Mouse (Mus musculus) WW6 (cell line): ENCODE measurements around the gene Ptk6.
"Not testable (repeated sequence)": the region's sequence is repeated elsewhere in the genome, so short reads cannot be mapped to it uniquely, and the experiment has no call there.

ENCODE experiments used
- DNase-seq: peaks from one replicate; pipeline ENCODE4 v3.0.0-alpha.2; 2013; ENCODE audit warnings: low read depth, low spot score

Gene Ptk6

DNA sequence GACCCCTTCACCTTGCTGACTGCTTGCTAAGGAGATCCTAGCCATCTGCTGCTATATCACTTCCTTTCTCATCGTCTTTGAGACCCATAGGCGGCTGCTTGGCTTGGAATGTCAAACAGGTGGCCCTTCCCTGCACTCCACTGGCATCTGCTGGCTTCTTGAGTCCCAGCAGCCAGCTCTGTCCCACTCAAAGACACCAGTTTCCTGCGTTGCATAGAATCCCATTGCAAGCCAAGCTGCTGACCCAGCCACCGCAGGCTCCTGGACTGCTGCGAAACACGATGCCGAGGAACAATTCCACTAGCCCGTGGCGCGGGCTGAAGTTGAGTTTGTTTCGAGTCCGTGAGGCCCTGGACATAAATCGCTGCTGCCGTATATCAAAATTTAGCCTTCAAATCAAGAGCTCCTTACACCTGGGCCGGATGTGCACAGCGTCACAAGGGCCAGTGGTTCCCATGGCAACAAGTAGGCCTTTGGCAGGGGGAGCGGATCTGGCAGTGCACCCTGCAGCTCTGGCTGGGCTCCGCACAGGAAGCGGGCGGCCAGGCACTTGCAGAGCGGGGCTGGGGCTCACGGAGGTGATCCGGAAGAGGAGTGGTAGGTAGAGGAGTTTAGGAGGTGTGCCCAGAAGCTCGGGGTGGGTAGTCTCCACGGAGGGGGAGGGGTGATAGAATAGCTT is 17.1 kb upstream of the Ptk6 start, which contains the start of gene Fndc11:
Fndc11 (plus strand) TSS at position 476 of the 679 bp plus-strand sequence.
- DNase-seq, result no peak

DNA sequence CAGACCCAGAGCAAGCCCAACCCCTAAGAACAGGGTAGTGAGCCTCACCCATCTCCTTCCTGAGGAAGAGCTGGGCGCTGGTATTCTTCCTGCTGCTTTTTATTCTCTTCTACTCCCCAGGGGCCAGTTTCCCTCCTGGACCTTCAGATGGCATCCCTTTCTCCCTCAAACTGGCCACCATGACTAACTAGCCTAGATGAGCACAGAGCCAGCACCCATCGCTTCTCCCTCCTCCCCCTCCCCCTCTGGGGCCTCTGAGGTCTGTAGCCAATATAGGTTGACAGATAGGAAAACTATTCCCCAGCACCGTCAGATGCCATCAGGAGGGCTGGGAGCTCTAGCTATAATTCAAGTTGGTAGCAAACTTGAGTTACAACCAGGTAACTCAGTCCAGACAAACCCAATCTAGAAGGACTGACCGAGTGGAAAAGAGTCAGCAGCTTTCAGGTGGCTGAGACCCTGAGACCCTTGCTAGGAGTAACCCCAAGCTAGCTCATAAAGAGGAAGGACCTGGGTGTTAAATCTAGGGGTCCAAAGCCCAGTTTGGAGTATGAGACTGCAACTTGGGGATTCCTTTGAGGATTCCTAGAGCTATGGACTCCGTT is 16.4 kb upstream of the Ptk6 start:
- DNase-seq, result no peak

DNA sequence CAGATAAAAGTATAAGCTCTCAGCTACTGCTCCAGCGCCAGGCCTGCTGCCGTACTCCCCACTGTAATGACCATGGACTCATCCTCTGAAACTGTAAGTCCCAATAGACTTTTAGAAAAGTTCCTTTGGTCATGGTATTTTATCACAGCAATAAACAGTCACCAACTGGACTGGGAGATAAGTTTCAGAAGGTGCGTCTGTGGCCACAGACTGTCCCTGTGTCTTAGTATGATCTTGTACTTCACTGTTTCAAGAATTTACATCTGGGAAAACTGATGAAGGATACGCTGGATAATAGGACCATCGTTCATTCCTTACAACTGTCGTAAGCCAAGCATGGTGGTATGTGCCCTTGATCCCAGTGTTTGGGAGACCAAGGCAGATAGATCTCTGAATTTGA is 13.4 kb upstream of the Ptk6 start:
- no peak for DNase-seq

DNA sequence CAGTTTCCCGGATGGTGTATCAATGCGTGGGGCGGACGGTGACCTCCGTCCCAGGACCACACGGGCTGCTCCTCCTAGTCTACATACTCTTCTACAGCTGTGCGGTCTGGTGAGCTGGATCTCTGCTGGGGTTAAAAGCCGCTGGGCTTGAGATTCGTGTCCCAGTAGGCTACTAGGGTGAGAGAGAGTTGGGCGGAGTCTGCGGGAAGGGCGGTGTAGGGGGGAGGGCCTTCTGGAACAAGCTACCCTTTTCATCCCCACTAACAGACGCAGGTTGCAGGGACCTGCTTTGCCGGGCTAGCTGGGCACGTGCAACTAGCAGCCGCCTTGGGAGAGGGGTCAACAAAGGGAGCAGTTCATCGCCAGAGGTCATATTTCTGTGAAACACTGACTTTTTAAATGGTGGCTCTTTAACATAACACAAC is 10.4 kb upstream of the Ptk6 start, which contains the start of gene Srms:
Srms (minus strand) TSS at position 165 of the 425 bp plus-strand sequence.
- no peak for DNase-seq

DNA sequence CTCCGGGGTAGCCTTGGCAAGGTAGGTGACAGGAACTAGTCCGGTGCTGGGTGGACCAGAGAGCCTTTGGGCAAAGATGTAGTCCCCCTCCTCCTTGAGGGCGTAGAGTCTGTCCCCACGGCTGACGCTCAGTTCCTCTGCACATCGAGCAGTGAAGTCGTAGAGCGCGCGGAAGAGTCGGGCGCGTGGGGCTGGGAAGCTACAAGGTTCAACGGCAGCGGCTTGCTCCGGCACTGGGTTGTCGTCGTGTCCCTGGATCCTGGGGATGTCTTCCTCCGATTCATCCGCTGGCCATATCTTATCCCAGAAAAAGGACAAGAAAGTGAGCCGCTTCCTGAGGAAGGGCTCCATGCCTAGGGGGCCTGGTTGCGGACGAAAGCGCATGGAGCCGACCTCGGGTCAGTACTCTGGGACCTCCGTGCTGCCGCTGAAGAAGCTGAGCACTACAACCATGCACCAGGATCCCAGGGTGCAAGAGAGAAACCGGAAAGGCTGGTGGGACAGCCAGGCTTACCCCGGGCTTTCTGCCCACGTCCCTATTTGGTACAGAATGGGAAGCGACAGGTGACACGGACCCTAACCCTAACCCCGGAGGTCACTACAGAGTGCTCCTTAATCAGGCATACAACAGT is 9.9 kb upstream of the Ptk6 start:
- DNase-seq, result no peak

DNA sequence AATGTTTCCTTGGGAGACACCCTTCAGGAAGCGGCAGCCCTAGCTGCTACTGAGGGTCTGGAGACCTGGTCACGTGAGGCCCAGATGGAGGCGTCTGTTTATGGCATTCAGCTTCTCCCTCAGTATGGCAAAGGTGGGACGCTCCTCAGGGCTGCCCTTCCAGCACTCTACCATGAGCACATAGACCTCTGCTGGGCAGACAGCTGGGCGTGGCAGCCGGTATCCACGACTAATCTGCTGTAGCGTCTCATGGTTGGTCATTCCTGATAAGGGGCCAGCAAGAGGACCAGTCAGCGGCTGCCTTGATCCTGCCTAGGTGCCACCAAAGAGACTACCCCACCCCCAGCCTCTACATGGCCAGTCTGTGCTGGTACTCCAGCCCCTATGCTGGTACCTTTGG is 3.5 kb upstream of the Ptk6 start:
- DNase-seq, result no peak

DNA sequence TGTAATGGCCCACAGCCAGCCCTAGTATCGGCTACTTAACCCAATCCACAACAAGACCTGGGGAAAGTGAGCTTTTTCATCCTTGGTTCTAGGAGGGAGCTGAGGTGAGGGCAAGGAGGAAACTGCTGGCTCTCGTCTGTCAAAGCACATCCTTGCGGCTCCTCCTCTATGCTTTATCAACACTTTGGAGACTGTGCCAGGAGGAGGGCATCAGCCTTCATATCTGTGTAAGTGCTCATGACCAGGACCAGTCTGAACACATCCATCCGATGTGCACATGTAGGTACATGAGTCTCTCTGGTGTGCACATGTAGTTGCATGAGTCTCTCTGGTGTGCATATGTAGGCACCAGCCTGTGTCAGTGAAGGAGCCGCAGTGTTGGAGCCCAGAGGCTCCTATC is 3.1 kb upstream of the Ptk6 start:
- no peak for DNase-seq

DNA sequence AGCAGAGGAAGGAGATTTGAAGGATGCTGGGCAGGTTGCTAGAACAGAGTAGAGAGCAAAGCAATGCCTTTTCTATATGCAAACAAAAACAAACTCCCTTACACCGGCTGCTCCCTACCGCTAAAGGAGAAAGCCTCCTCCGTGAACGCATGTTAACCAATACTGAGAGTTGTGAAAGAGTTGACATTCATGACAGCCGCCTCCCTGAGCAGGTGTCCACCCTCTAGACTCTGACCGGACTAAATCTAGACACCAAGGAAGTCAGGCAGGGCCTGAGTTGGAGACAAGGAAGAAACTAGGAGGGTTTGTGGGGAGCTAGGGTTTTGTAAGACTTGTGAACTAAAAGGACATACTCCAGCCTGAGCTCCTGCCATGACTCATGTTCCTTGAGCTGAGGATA is 297 bp upstream of the Ptk6 start:
- no peak for DNase-seq

DNA sequence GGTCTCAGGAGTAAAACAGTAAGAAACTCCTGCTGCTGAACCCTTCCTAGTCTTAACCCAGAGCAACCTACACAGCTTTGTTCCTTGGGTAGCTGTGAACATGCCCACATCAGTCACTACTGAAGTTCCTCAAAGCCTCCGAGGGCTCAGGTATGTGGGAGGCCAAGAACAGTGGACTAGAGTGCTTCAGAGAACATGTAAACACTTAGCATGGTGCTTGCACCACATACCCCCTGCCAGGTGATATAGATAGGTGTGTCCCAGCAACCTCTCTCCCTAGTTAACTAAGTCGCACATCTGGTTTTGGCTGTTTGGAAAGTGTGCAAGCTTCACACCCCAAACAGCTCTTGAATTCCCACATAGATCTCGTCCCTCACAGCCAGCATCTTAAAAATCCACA is 983 bp downstream of the Ptk6 start:
- no peak for DNase-seq

DNA sequence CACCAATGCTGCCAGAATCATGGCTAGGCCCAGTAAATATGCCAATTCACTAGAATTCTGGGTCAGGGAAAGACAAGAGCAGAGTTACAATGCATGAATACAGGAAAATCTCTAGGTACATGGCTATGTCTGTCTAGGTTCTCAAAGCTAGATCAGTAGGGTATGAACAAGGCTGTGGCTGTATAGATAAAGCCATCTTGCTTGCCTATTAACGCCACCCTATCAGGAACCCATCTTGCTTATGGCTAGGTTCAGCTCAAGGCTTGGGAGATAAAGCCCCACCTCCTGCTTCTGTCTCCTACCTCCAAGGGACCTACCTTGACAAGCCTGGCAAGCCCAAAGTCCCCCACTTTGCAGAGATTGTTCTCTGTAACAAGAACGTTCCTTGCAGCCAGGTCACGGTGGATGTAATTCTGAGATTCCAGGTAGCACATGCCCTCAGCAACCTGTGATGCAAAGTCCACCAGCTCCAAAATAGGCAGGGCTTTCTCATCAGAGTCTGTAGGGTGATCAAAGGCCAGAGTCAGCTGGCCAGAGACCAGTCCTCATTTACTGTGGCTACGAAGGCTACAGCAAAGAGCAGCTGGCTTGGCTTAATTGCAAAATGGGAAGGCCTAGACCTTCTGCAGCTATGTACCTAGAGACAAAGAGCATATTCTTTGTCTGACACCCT is 5.8 kb downstream of the Ptk6 start:
- DNase-seq, result no peak

DNA sequence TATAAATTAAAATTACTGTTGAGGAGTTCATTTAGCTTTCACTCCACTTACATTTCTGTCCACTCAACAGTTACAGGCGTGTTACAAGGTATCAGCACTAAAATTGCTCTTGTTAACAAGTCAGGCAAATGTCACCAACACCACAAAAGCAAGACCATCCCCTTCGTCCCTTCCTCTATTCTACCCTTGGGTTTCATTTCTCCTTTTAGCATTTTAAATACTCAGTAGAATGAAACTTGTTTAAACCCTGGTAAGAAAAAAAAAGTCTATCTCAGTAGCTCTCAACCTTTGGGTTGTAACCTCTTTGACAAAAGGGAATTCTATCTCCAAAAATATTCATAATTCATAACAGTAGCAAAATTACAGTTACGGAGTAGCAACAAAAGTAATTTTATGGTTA is 9.5 kb downstream of the Ptk6 start:
- no peak for DNase-seq

DNA sequence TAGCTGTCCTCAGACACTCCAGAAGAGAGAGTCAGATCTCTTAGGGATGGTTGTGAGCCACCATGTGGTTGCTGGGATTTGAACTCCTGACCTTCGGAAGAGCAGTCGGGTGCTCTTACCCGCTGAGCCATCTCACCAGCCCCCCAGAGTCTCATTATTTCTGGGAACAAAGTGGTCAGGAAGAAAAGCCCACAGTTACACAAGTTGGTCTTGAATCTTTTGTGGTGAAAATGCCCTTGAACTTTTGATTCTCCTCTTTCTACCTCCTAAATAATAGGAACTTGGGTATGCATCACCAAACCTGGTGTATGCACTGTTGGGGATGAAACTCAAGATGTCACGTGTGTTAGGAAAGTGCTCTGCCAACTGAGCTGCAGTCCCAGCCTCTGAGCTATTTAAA is 10.7 kb downstream of the Ptk6 start:
- no peak for DNase-seq

DNA sequence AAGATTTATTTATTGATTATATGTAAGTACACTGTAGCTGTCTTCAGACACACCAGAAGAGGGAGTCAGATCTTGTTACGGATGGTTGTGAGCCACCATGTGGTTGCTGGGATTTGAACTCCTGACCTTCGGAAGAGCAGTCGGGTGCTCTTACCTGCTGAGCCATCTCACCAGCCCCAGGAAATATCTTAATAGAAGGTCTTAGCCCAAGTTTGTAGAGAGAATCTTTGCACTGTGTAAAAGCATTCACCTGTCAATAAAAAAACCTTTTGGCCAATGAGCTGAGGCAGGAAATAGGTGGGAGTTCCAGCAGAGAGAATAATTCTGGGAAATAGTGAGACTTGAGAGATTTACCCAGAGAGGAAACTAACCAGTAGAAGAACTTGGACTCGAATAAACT is 11.2 kb downstream of the Ptk6 start:
- DNase-seq, result not testable (repeated sequence)

DNA sequence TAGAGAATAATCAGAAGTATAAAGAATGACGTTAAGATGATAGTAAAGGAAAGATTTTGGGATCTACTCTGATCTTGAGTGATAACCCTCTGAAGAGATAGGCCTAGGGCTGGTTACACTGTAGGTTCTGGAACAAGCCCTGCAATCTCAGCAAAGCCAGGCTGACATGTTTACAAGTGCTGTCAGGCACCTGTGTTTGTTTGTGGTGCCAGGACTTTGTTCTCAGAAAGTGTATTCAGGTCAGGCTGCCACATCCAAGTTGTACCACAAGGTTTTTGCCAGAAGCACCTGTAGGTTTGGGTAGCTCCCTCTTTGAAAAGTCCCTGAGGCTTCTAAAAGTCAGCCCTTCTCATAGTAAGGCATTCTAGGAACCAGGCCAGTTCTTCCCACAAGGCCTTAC is 13.3 kb downstream of the Ptk6 start:
- no peak for DNase-seq

DNA sequence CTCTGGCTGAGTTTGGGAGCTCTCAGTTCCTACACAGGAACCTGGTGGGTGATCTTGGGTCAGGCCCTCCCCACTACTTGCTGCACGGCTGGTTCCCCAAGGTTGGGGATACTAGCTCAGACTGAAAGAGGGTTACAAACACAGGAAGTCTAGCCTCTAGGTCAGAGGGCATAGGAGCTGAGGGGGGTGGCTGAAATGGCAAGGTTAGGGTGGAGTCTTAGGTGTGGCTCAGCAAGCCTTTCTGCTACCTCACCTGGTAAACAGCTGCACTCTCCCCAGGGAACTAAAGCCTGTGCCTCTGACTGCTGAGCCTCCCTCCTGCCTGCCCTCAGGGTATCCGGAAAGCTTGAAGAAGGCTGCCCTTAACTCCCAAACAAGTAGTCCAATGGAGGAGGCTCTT is 13.9 kb downstream of the Ptk6 start:
- peak; percentile 47 for DNase-seq

DNA sequence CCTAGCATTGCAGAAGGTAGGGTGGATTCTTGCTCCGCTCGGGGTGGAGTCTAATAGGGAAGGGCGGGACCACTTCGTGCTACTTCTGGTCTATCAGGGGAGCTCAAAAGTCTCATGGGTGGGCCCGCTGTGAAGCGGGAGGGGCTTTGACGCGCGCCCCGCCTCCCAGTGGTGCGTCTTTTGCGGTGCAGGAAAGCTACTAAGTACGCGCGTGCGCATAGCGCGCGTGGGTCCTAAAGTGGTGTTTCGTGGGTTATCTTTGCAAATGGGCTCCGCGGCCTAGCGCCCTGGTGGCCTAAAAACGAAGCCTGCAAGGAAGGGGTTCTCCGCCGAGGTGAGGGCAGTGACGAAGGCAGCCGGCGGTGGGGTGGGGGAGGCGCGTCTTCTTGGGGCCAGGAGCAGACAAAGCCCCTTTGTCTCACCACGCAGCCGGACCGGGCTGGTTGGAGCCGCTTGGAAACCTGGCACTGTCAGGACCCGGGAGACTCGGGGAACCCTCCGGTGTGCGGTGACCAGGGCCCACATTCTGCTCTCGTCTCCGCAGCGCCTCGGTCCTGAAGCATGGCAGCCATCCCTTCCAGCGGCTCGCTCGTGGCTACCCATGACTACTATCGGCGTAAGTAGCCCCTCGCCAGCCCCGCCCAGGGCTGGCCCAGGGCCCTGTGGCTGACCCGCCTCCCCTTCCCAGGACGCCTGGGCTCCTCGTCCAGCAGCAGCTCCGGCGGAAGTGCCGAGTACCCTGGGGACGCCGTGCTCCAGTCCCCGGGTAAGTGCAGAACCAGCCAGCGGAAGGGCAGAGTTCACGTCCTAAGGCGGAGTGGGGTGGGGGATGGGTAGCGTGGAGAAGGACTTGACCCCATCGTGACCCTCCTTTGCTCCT is 15.2 kb downstream of the Ptk6 start, which contains the start of gene Ppdpf:
Ppdpf (plus strand) TSS at position 127 of the 880 bp plus-strand sequence.
- peak; percentile 74 for DNase-seq

DNA sequence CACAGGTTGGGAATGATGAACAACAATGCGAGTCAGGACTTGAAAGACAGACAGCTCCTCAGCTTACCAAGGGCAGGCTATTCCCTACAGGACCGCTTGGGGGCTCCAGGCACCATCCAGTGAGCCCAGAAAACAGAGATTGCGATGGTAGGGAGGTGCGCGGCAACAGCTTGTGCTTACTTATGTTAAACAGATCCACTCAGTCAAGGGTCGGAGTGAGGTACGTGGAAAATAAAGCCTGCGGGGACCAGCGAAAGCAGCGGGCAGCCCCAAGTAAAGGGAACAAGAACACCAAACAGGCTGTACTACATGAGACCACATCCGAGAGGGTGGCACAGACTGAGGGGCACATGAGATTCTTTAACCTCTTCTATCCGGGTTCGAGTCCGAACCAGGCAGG is 16.0 kb downstream of the Ptk6 start:
- DNase-seq, result peak; percentile 69

DNA sequence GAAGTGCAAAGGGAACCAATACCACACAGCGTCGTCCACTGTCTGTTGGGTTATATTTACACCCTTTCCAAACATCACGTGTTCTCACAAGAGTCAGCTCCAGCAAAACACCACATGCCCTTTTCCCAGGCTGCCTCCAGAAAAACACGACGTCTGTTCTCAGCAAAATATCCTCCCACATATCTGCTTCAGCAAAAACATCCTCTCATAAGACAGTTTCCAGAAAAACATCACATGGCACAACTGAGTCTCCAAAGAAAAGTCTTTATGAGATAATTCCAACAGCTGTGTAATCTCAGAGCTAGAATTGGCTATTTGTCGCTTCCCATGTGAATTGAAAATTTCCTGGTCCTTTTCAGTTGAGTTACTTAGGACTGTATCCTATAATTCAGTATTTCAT is 21.7 kb downstream of the Ptk6 start:
- no peak for DNase-seq

DNA sequence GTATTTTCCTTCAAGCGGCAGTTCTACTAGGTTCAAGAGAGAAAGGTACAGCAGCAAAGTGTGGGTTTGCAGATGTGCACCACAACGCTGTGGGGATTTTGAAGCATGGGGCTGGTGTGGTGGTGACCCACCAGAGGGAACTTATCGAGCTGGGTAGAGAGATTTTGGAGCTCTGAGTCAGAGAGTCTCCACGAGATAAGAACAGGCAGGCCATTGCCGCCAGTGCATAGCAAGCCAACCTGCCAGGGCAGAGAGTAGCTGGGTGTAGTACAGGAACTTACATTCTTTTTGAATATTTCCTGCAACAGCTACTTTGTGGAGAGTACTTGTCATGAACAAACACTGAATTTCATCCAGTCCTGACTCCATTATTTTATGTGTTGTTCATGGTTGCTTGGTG is 24.1 kb downstream of the Ptk6 start:
- DNase-seq, result no peak

DNA sequence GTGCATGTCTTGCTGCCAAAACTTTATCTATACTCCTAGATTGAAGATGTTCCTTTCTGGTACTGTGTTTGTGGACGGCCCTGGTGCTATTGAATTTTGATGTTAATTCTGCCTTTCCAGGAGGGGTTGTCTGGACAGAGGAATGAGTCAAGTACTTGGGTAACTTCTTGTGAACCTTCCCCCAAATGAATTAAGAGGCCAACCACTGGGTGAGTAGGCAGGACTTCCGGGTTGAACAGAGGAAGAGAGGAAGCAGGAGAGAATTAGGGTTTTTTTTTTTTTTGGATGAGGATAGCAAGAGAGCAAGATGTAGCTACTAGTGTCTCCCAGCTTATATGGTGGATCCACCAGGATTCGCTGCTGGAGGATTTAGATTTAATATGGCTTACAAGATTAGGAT is 24.6 kb downstream of the Ptk6 start:
- DNase-seq, result no peak

DNA sequence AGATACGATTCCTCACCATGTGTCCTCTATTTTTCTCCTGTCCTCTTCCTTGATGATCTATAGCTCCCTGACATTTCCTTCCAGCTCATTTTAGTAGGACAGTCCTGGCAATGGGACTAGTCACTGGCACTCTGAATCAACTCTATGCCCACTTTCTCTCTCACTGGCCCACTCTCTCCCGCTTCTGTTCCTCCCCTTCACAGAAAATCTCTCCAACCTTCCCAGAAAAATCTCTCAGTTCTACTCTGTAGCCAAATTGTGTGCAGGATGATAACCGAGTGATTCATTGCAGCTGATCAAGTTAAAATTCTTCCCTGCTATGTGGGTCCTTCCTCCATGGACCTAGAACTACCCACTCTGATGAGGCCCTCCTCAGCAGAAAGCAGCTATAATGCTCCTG is 27.9 kb downstream of the Ptk6 start:
- DNase-seq, result no peak
